Mouse (Mus musculus) mouse embryonic stem cell (cell line): Measurements from ENCODE around the gene Mlh1.

Experiments used
- in situ Hi-C, 2 experiments: fragments of 300-500 bp; cut with MboI; formaldehyde crosslinking; loops; 1 replicate in 1 of 2; 3 replicates in 1 of 2; pipeline ENCODE4 v1.14.3; 2019 to 2020; ENCODE audit warnings: low sequenced_read_pairs in 2 of 2, low pct_unique_long_range_greater_than_20kb in 1 of 2, mixed read lengths in 1 of 2; ENCODE audit not compliant: unreplicated experiment in 1 of 2

The Mlh1 gene

GRCm38 (mm10) chr9:111271434-111272160, at the start of gene Mlh1, which contains the start of gene Epm2aip1:
Gene Mlh1 (minus strand): TSS chr9:111271791.
Gene Epm2aip1 (plus strand): TSS chr9:111271929.
- in situ Hi-C loops = no loop called here

- in situ Hi-C loops = no loop called here
These were observed 49.3 kb upstream of the Mlh1 start for GRCm38 (mm10) chr9:111320912-111321311.

GRCm38 (mm10) chr9:111314219-111314618, 42.6 kb upstream of the Mlh1 start:
- in situ Hi-C loops = no loop called here

- in situ Hi-C loops = no loop called here
These were observed 42.2 kb upstream of the Mlh1 start for GRCm38 (mm10) chr9:111313793-111314192.

- in situ Hi-C loops = no loop called here
These were observed 41.7 kb upstream of the Mlh1 start for GRCm38 (mm10) chr9:111313299-111313698.

GRCm38 (mm10) chr9:111312442-111313141, 41.0 kb upstream of the Mlh1 start:
- in situ Hi-C loops = no loop called here

- in situ Hi-C loops = no loop called here
These were observed 40.4 kb upstream of the Mlh1 start for GRCm38 (mm10) chr9:111311843-111312441.

GRCm38 (mm10) chr9:111311031-111311842, 39.6 kb upstream of the Mlh1 start, which contains the start of gene Trank1:
Gene Trank1 (plus strand): TSS chr9:111311739.
- in situ Hi-C loops = no loop called here

- in situ Hi-C loops = no loop called here
These were observed 34.6 kb upstream of the Mlh1 start for GRCm38 (mm10) chr9:111306142-111306541.

GRCm38 (mm10) chr9:111304036-111304435, 32.4 kb upstream of the Mlh1 start:
- in situ Hi-C loops = no loop called here

- in situ Hi-C loops = no loop called here
These were observed 30.7 kb upstream of the Mlh1 start for GRCm38 (mm10) chr9:111302196-111302831.

- in situ Hi-C loops = no loop called here
These were observed 27.0 kb upstream of the Mlh1 start for GRCm38 (mm10) chr9:111298606-111299005.

GRCm38 (mm10) chr9:111296433-111296832, 24.8 kb upstream of the Mlh1 start:
- in situ Hi-C loops = no loop called here

GRCm38 (mm10) chr9:111295323-111295722, 23.7 kb upstream of the Mlh1 start:
- in situ Hi-C loops = no loop called here

GRCm38 (mm10) chr9:111294911-111295310, 23.3 kb upstream of the Mlh1 start:
- in situ Hi-C loops = no loop called here

GRCm38 (mm10) chr9:111293234-111293633, 21.6 kb upstream of the Mlh1 start:
- in situ Hi-C loops = no loop called here

- in situ Hi-C loops = no loop called here
These were observed 19.0 kb upstream of the Mlh1 start for GRCm38 (mm10) chr9:111290539-111291100.

GRCm38 (mm10) chr9:111289832-111290339, 18.3 kb upstream of the Mlh1 start:
- in situ Hi-C loops = no loop called here
